Mouse (Mus musculus) forebrain, embryonic 14.5 days (tissue): ENCODE results near the gene Itpkb. TPM values are rescaled to one million over a fixed set of nuclear protein-coding genes. Genes with fewer than 3 reads are reported as not detected.
"Not testable (repeated sequence)": the region's sequence is repeated elsewhere in the genome, so short reads cannot be mapped to it uniquely, and the experiment has no call there.

ENCODE experiments used
- ATAC-seq: fragments of 200-750 bp; cut with Nextera tagmentation; 2 replicates; pipeline ENCODE4 v1.8.0; 2017; ENCODE audit warnings: mild to moderate bottlenecking, moderate library complexity
- DNase-seq: peaks from one replicate; pipeline ENCODE4 v3.0.0-alpha.2; 2015; ENCODE audit warnings: low spot score
- H3K27ac ChIP-seq: fragments of 300-500 bp; sonication (generic); 2 replicates; pipeline ENCODE4 v1.5.1; 2014; ENCODE audit warnings: low read depth, mild to moderate bottlenecking, control low read depth, low read length, moderate library complexity
- H3K27me3 ChIP-seq: fragments of 300-500 bp; sonication (generic); replicated peaks from 2 replicates; pipeline ENCODE4 v1.6.1; 2014; ENCODE audit warnings: low read length, control low read depth, mixed read lengths; ENCODE audit not compliant: control insufficient read depth, insufficient read depth
- H3K36me3 ChIP-seq: fragments of 300-500 bp; sonication (generic); 2 replicates; pipeline ENCODE4 v1.6.1; 2014; ENCODE audit warnings: low read length, control low read depth; ENCODE audit not compliant: control insufficient read depth, insufficient read depth
- H3K4me1 ChIP-seq: fragments of 300-500 bp; sonication (generic); 2 replicates; pipeline ENCODE4 v1.6.1; 2014; ENCODE audit warnings: antibody characterized with exemption, low read length, control low read depth; ENCODE audit not compliant: control insufficient read depth, insufficient read depth
- H3K4me2 ChIP-seq: fragments of 300-500 bp; sonication (generic); 2 replicates; pipeline ENCODE4 v1.6.1; 2014; ENCODE audit warnings: mild to moderate bottlenecking, control low read depth, low read length
- H3K4me3 ChIP-seq: fragments of 300-500 bp; sonication (generic); 2 replicates; pipeline ENCODE4 v1.5.1; 2014; ENCODE audit warnings: low read depth, low read length, control low read depth
- H3K9ac ChIP-seq: fragments of 300-500 bp; sonication (generic); 2 replicates; pipeline ENCODE4 v1.6.1; 2014; ENCODE audit warnings: mild to moderate bottlenecking, low read length, control low read depth, moderate library complexity
- H3K9me3 ChIP-seq: fragments of 300-500 bp; sonication (generic); replicated peaks from 2 replicates; pipeline ENCODE4 v1.6.1; 2016; ENCODE audit warnings: low read length, control low read depth, mixed read lengths; ENCODE audit not compliant: control insufficient read depth
- WGBS: fragments of 180-500 bp; shearing (Covaris S2); extraction: QIAGEN DNeasy Blood & Tissue Kit; methylation state at CpG from one replicate; pipeline ENCODE4 v1.1.7; 2014; 5-methylcytosine and 5-hydroxymethylcytosine counted together
- polyA plus RNA-seq: library from polyadenylated mRNA; unstranded; fragments of >200 nt; fragmentation: Nextera tagmentation; extraction: Ambion mirVana; gene quantifications from 2 replicates; pipeline ENCODE4 v1.2.1, GENCODE M21; 2014

The Itpkb gene
- polyA plus RNA-seq, 1 experiment from 2014 or later = 1.3 TPM

DNA sequence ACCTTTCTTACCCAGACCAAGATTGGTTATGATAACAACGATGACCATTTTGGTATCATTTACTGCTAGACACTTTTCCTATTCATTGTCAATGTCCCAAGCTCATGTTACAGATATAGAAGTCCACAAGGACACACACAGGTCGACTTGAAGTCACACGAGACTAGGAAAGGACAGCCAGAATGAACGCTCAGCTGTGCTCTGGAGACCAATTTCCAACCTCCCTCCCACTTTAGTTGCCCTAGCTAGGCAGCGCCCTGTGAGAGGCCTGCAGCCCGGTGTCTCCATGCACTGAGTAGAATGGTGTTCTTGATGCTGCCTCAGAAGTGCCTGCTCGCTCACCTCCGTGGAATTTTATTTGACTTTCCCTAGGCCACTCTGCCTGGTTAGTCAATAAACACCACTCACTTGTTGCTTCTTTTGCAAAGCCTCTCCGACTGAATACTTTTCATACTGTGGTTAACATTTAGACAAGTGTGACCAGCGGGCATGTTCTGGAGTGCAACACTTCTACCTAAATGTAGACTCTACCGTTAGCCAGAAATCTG is 59.0 kb downstream of the Itpkb start:
- H3K4me3 ChIP-seq, H3K9me3 ChIP-seq, DNase-seq, H3K4me1 ChIP-seq, H3K36me3 ChIP-seq, H3K27ac ChIP-seq, ATAC-seq, H3K4me2 ChIP-seq, H3K9ac ChIP-seq, H3K27me3 ChIP-seq: not testable (repeated sequence)
- WGBS = 87% methylated on average over 11 of the region's 11 CpGs

DNA sequence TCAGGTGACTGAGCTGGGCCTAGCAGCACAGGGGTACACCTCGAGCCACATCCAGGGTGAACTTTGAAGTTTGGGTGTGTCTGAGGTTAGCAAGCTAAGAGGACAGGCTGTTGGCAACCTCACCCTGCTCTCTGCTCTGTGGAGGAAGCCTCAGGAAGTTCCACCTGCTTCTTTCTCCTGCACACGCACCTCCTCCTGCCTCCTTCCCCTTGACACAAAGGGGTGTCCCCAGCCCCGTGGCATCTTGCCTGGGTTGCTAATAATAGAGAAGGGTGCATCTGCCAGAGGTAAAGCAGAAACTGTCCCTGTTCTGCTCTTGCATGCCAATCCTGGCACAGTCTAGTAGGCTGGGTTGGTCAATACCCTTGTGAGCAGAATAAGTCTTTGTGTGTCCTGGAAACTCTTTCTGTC is 60.0 kb downstream of the Itpkb start:
- H3K9ac ChIP-seq = no peak overlapping the region
- H3K4me2 ChIP-seq = no peak overlapping the region
- no peak for ATAC-seq
- no peaks in the 10 kb centered on the region for H3K36me3 ChIP-seq
- DNase-seq = no peak
- H3K9me3 ChIP-seq = no peaks in the 10 kb centered on the region
- H3K4me3 ChIP-seq = no peak overlapping the region
- H3K27me3 ChIP-seq = no peaks in the 10 kb centered on the region
- WGBS = 56% methylated on average over 3 of the region's 3 CpGs
- 0 out of 2 replicates have a peak, but pooled peaks cover 3% of the 10 kb centered on the region for H3K4me1 ChIP-seq
- no peak overlapping the region for H3K27ac ChIP-seq

DNA sequence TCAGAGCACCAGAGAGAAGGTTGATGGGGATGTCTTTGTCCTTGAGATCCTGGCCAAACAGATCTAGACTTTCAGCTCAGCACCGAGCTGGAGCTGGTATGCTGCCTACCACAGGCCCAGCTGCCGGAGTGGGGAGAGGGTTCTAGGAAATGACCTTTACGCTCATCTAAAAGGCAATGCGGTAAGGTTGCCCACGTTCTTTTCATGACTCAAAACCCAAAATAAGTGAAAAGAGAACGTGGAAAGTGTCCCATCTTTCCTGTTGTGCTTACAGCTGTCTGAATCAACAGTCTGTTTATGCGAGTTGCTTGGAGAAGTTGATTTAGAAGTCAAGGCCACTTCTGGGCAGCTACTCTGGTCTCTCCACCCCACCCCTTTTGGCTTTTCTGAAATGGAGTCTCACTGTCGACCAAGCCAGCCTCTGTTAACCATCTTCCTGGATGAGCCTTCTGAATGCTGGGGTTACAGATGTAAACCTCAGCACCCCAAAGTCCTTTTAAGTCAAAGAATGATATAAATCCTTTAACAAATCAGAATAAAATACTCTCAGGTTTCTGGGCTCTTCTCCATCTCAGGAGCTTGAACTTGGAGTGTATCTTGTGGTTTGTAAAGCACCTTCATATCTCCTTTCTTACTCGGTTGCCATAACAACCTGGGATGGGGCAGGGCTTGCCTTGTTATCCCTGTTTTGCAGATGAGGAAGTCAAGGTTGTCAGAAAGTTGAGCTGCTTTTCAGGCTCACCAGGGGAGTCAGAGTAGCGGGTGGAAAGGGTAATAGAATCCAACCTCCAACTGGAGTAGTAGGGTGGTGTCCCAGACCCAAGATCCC is 60.7 kb downstream of the Itpkb start:
- Histone ChIP-seq H3K4me2 (no peak overlapping the region), H3K9ac (no peak overlapping the region), H3K9me3 (no peaks in the 10 kb centered on the region), H3K36me3 (no peaks in the 10 kb centered on the region), H3K27ac (no peak overlapping the region), H3K4me3 (no peak overlapping the region), H3K4me1 (0 out of 2 replicates have a peak, but pooled peaks cover 3% of the 10 kb centered on the region), H3K27me3 (no peaks in the 10 kb centered on the region)
- no peak for DNase-seq
- ATAC-seq = no peak
- 79% methylated on average over 10 of the region's 10 CpGs for WGBS

DNA sequence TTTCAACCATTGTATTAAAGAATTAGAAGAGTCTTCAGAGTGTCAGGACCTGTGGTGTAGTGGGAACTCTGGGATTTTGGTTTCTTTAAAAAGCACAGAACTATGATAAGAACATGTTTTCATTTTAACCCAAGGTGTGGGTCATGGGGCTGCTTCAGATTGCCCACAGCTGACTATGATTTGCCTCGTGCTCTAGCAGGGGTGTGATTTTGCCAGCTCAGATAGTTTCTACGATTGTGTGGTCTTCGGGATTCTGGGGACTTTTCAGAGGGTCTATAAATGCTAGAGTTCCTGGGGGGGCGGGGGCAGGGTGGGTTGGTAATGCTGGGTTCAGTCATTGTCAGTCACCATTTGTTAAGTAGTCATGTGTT is 61.3 kb downstream of the Itpkb start:
- Histone ChIP-seq H3K4me1 (0 out of 2 replicates have a peak, but pooled peaks cover 3% of the 10 kb centered on the region), H3K4me3 (no peak overlapping the region), H3K9ac (no peak overlapping the region), H3K9me3 (no peaks in the 10 kb centered on the region), H3K36me3 (no peaks in the 10 kb centered on the region), H3K4me2 (no peak overlapping the region), H3K27ac (no peak overlapping the region), H3K27me3 (no peaks in the 10 kb centered on the region)
- WGBS = 92% methylated on average over 4 of the region's 4 CpGs
- no peak for ATAC-seq
- DNase-seq = no peak

DNA sequence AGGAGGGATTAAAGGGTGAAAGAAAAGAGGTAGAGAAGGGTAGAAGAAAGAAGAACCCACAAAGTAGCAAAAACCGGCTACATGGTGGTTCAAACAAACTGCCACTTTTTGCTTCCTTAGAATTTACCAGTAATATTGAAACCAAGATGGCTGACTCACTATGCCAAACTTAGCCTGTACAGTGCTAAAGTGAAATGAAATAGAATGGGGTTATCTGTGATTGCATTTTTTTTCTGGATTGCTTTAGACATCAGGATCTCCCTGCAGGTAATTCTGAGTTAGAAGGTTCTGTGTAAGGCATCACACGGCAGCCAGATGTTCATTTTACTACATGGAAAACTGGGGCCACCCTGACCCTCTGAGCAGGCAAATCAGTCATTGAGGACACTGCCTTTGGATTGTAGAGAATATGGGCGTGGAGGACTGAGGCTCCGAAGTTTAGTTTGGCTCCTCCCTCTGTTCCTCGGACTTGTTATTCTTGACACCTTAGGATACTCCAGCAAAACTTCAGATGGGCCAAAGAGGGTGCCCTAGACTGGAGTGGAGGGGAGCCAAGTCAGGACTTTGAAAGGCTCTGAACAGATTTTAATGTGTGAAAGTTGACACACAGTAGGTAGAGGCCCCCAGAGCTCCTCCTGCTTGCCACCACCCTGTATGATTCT is 62.0 kb downstream of the Itpkb start:
- Histone ChIP-seq H3K9me3 (no peaks in the 10 kb centered on the region), H3K4me1 (no peaks in the 10 kb centered on the region), H3K27ac (no peak overlapping the region), H3K9ac (no peak overlapping the region), H3K4me3 (no peak overlapping the region), H3K27me3 (no peaks in the 10 kb centered on the region), H3K36me3 (no peaks in the 10 kb centered on the region), H3K4me2 (no peak overlapping the region)
- DNase-seq = no peak
- ATAC-seq = no peak
- 89% methylated on average over 5 of the region's 5 CpGs for WGBS

DNA sequence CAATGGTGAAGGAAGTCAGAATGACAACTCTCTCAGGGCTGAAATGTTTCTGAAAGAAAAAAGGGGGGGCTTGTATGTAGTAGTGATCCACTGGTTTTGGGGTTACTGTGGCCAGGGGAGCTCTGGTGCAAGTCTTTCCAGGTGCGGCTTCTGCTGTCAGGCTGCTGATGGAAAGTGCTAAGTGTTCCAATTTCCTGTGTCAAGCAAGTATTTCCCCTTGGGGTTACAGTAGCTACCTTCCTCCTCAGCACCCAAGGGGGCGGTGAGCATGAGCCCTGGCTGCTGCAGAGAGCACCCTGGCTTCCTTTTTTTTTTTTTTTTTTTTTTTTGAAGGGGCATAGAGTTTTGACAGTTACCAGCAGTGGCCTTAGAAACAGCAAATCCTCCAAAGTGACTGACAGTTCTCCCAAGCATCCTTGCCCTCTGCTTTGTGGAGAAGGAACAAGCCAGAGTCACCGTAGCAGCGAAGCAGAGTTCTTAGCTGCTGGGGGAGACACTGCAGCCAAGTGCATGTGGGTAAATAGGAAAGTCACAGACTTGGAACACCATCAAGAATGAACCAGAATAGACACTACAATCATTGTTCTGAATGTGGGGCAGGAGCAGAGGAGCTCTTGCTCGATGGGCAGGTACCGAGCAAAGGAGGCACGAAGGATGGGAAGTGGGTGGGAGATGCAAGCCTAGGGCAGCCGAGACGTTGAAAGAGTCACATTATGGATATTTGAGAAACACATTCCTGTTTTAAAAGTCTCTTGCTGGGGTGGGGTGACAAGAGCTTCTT is 62.9 kb downstream of the Itpkb start:
- Histone ChIP-seq H3K4me3 (no peak overlapping the region), H3K36me3 (no peaks in the 10 kb centered on the region), H3K9me3 (no peaks in the 10 kb centered on the region), H3K27ac (no peak overlapping the region), H3K9ac (no peak overlapping the region), H3K4me2 (no peak overlapping the region), H3K27me3 (no peaks in the 10 kb centered on the region), H3K4me1 (no peaks in the 10 kb centered on the region)
- ATAC-seq (no peak), DNase-seq (no peak)
- 89% methylated on average over 9 of the region's 9 CpGs for WGBS

DNA sequence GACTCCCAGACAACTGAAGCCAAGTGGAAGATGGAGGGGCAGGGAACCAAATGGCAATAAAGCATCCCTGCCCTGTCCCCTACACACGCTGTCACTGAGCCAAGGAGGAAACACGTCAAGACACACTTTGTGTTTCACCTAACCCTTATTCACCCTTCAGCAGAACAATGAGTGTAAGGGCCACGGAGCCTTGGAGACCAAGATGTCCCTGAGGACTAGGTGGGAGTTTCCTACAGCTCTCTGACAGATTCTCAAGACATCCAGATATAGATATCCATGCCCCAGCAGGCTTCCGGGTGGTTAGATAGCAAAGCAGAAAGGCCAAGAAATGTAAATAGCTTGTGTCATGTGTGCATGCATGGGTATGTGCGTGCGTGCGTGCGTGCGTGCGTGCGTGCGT is 63.6 kb downstream of the Itpkb start:
- Histone ChIP-seq H3K27ac (no peak overlapping the region), H3K4me3 (no peak overlapping the region), H3K27me3 (no peaks in the 10 kb centered on the region), H3K9me3 (no peaks in the 10 kb centered on the region), H3K4me1 (no peaks in the 10 kb centered on the region), H3K36me3 (no peaks in the 10 kb centered on the region), H3K9ac (no peak overlapping the region), H3K4me2 (no peak overlapping the region)
- no peak for ATAC-seq
- DNase-seq = no peak
- 96% methylated on average over 12 of the region's 12 CpGs for WGBS

DNA sequence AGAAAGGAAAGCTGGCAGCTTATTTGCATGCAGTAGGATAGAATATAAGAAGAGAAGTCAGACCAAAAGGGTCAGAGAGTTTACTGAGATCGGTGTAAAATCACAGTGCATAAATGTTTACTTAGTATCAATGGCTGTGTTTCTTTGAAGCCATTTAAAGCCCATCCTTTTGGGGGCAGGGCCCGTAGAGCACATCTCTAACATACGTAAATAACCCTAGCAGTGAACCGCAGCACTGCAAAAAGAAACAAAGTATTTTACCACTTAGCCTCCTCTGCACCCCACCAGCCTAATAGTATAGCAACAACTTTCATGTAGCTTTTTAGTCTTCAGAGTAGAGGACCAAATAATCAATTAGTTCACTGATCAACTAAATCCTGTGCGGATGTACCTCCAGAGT is 67.4 kb downstream of the Itpkb start:
- H3K36me3 ChIP-seq = no peaks in the 10 kb centered on the region
- H3K9ac ChIP-seq = no peak overlapping the region
- H3K4me2 ChIP-seq = no peak overlapping the region
- H3K27me3 ChIP-seq = no peaks in the 10 kb centered on the region
- H3K4me3 ChIP-seq = no peak overlapping the region
- DNase-seq = no peak
- ATAC-seq = no peak
- no peak overlapping the region for H3K27ac ChIP-seq
- H3K9me3 ChIP-seq = no peaks in the 10 kb centered on the region
- WGBS = 71% methylated on average over 5 of the region's 5 CpGs
- H3K4me1 ChIP-seq = no peaks in the 10 kb centered on the region
